Mouse (Mus musculus) kidney, postnatal 0 days (tissue): Measurements from ENCODE around the gene Fam69b. TPM values are rescaled to one million over a fixed set of nuclear protein-coding genes. Genes with fewer than 3 reads are reported as not detected.

Source experiments
- ATAC-seq: fragments of 200-750 bp; cut with Nextera tagmentation; replicated peaks from 2 replicates; pipeline ENCODE4 v1.8.0; 2017; ENCODE audit warnings: low read depth, moderate number of reproducible peaks, moderate TSS enrichment, moderate library complexity; ENCODE audit not compliant: low FRiP score
- DNase-seq: peaks from one replicate; pipeline ENCODE4 v3.0.0-alpha.2; 2016; ENCODE audit warnings: low spot score
- H3K27ac ChIP-seq: fragments of 300-500 bp; sonication (generic); 2 replicates; pipeline ENCODE4 v1.5.1; 2014; ENCODE audit warnings: mild to moderate bottlenecking
- H3K27me3 ChIP-seq: fragments of 300-500 bp; sonication (generic); 2 replicates; pipeline ENCODE4 v1.6.1; 2014; ENCODE audit warnings: low read length, mixed read lengths; ENCODE audit not compliant: insufficient read depth
- H3K36me3 ChIP-seq: fragments of 300-500 bp; sonication (generic); 2 replicates; pipeline ENCODE4 v1.6.1; 2014; ENCODE audit warnings: low read length, mixed read lengths; ENCODE audit not compliant: insufficient read depth
- H3K4me1 ChIP-seq: fragments of 300-500 bp; sonication (generic); replicated peaks from 2 replicates; pipeline ENCODE4 v1.6.1; 2014; ENCODE audit warnings: antibody characterized with exemption, low read length, mixed read lengths; ENCODE audit not compliant: insufficient read depth
- H3K4me2 ChIP-seq: fragments of 300-500 bp; sonication (generic); 2 replicates; pipeline ENCODE4 v1.6.1; 2014; ENCODE audit warnings: mild to moderate bottlenecking, low read length, moderate library complexity, mixed read lengths
- H3K4me3 ChIP-seq: fragments of 300-500 bp; sonication (generic); replicated peaks from 2 replicates; pipeline ENCODE4 v1.5.1; 2014; ENCODE audit warnings: low read depth, low read length
- H3K9ac ChIP-seq: fragments of 300-500 bp; sonication (generic); 2 replicates; pipeline ENCODE4 v1.6.1; 2014; ENCODE audit warnings: low read depth, low read length
- H3K9me3 ChIP-seq: fragments of 300-500 bp; sonication (generic); replicated peaks from 2 replicates; pipeline ENCODE4 v1.6.1; 2016; ENCODE audit warnings: low read length, inconsistent platforms, mixed read lengths
- CTCF ChIP-seq: IDR thresholded peaks from 2 replicates; pipeline ENCODE4 v1.5.1; 2016; ENCODE audit warnings: antibody characterized with exemption, low read depth, mild to moderate bottlenecking, moderate library complexity
- WGBS: fragments of 180-500 bp; shearing (Covaris S2); extraction: QIAGEN DNeasy Blood & Tissue Kit; methylation state at CpG from one replicate; pipeline ENCODE4 v1.1.7; 2014; 5-methylcytosine and 5-hydroxymethylcytosine counted together
- polyA plus RNA-seq: library from polyadenylated mRNA; unstranded; fragments of >200 nt; fragmentation: Nextera tagmentation; extraction: Ambion mirVana; gene quantifications from 2 replicates; pipeline ENCODE4 v1.2.1, GENCODE M21; 2015

The Fam69b gene
- polyA plus RNA-seq, 1 experiment from 2014 or later = 29.5 TPM

- H3K36me3 ChIP-seq = no peaks in the 10 kb centered on the region
- DNase-seq (no peak), ATAC-seq (no peak)
- no peak overlapping the region for H3K4me2 ChIP-seq
- no peak overlapping the region; the same call in 1 of the 2 replicates for H3K27ac ChIP-seq
- no peaks in the 10 kb centered on the region for H3K9me3 ChIP-seq
- H3K4me3 ChIP-seq = no peak overlapping the region
- no peak; the same call in 1 of the 2 replicates for TF ChIP-seq CTCF
- H3K9ac ChIP-seq = no peak overlapping the region
- 39% methylated on average over 6 of the region's 6 CpGs for WGBS
- no peaks in the 10 kb centered on the region for H3K27me3 ChIP-seq
- peaks cover 5% of the 10 kb centered on the region; the same call in 1 of the 2 replicates for H3K4me1 ChIP-seq
Observed at GRCm38 (mm10) chr2:26607056-26607910, 21.0 kb upstream of the Fam69b start.

GRCm38 (mm10) chr2:26608781-26609180 is 19.5 kb upstream of the Fam69b start:
- Histone ChIP-seq H3K4me3 (no peak overlapping the region), H3K27me3 (no peaks in the 10 kb centered on the region), H3K36me3 (no peaks in the 10 kb centered on the region), H3K9me3 (no peaks in the 10 kb centered on the region), H3K4me2 (no peak overlapping the region), H3K4me1 (no peaks in the 10 kb centered on the region), H3K27ac (no peak overlapping the region), H3K9ac (no peak overlapping the region)
- ATAC-seq (no peak), DNase-seq (no peak)
- TF ChIP-seq CTCF = no peak

- H3K9ac ChIP-seq = no peak overlapping the region
- ATAC-seq = no peak
- no peaks in the 10 kb centered on the region for H3K9me3 ChIP-seq
- H3K36me3 ChIP-seq = no peaks in the 10 kb centered on the region
- DNase-seq = no peak
- H3K27ac ChIP-seq = no peak overlapping the region
- no peak for TF ChIP-seq CTCF
- H3K27me3 ChIP-seq = no peaks in the 10 kb centered on the region
- no peak overlapping the region for H3K4me3 ChIP-seq
- no peaks in the 10 kb centered on the region for H3K4me1 ChIP-seq
- H3K4me2 ChIP-seq = no peak overlapping the region
Observed at GRCm38 (mm10) chr2:26609261-26609661, 19.0 kb upstream of the Fam69b start.

- Histone ChIP-seq H3K27ac (no peak overlapping the region), H3K4me3 (no peak overlapping the region), H3K4me1 (no peaks in the 10 kb centered on the region), H3K36me3 (no peaks in the 10 kb centered on the region), H3K9ac (no peak overlapping the region), H3K4me2 (no peak overlapping the region), H3K9me3 (no peaks in the 10 kb centered on the region), H3K27me3 (no peaks in the 10 kb centered on the region)
- DNase-seq = no peak
- no peak for ATAC-seq
- TF ChIP-seq CTCF = no peak
- WGBS = 73% methylated on average over 3 of the region's 3 CpGs
Observed at GRCm38 (mm10) chr2:26610526-26610925, 17.7 kb upstream of the Fam69b start.

GRCm38 (mm10) chr2:26611054-26611453 is 17.2 kb upstream of the Fam69b start:
- Histone ChIP-seq H3K9ac (no peak overlapping the region), H3K4me2 (no peak overlapping the region), H3K27ac (no peak overlapping the region), H3K4me3 (no peak overlapping the region), H3K36me3 (no peaks in the 10 kb centered on the region), H3K4me1 (no peaks in the 10 kb centered on the region), H3K27me3 (no peaks in the 10 kb centered on the region), H3K9me3 (no peaks in the 10 kb centered on the region)
- TF ChIP-seq CTCF = no peak
- ATAC-seq (no peak), DNase-seq (no peak)

GRCm38 (mm10) chr2:26611896-26612295 is 16.4 kb upstream of the Fam69b start:
- Histone ChIP-seq H3K4me3 (no peak overlapping the region), H3K27ac (no peak overlapping the region), H3K36me3 (no peaks in the 10 kb centered on the region), H3K4me2 (no peak overlapping the region), H3K9ac (no peak overlapping the region), H3K4me1 (no peaks in the 10 kb centered on the region), H3K27me3 (no peaks in the 10 kb centered on the region), H3K9me3 (no peaks in the 10 kb centered on the region)
- TF ChIP-seq CTCF = no peak
- DNase-seq (no peak), ATAC-seq (no peak)

GRCm38 (mm10) chr2:26614903-26615302 is 13.4 kb upstream of the Fam69b start:
- no peak for ATAC-seq
- no peaks in the 10 kb centered on the region for H3K9me3 ChIP-seq
- H3K4me2 ChIP-seq = no peak overlapping the region
- TF ChIP-seq CTCF = no peak
- WGBS = 69% methylated on average over 5 of the region's 5 CpGs
- H3K36me3 ChIP-seq = no peaks in the 10 kb centered on the region
- no peak for DNase-seq
- no peak overlapping the region for H3K9ac ChIP-seq
- no peaks in the 10 kb centered on the region for H3K4me1 ChIP-seq
- no peak overlapping the region for H3K27ac ChIP-seq
- H3K27me3 ChIP-seq = no peaks in the 10 kb centered on the region
- H3K4me3 ChIP-seq = no peak overlapping the region
